Mouse (Mus musculus) neural tube, embryonic 12.5 days (tissue): ENCODE measurements at regions not wholly inside any gene's neighbourhood (a gene's known extent, or its start where the extent isn't known, plus 50 kb on each side); places are given as distances from the start of the nearest gene placed in this dataset.

Experiments used
- ATAC-seq: fragments of 200-750 bp; cut with Nextera tagmentation; 2 replicates; pipeline ENCODE4 v1.8.0; 2017; ENCODE audit warnings: low read depth, mild to moderate bottlenecking, moderate TSS enrichment, moderate library complexity; ENCODE audit not compliant: low FRiP score
- H3K27ac ChIP-seq: fragments of 300-500 bp; sonication (generic); 2 replicates; pipeline ENCODE4 v1.5.1; 2016
- H3K27me3 ChIP-seq: fragments of 300-500 bp; sonication (generic); replicated peaks from 2 replicates; pipeline ENCODE4 v1.6.1; 2016; ENCODE audit warnings: mild to moderate bottlenecking
- H3K36me3 ChIP-seq: fragments of 300-500 bp; sonication (generic); 2 replicates; pipeline ENCODE4 v1.6.1; 2016; ENCODE audit warnings: mild to moderate bottlenecking
- H3K4me1 ChIP-seq: fragments of 300-500 bp; sonication (generic); 2 replicates; pipeline ENCODE4 v1.6.1; 2016
- H3K4me2 ChIP-seq: fragments of 300-500 bp; sonication (generic); replicated peaks from 2 replicates; pipeline ENCODE4 v1.6.1; 2016; ENCODE audit warnings: mild to moderate bottlenecking
- H3K4me3 ChIP-seq: fragments of 300-500 bp; sonication (generic); 2 replicates; pipeline ENCODE4 v1.5.1; 2016
- H3K9ac ChIP-seq: fragments of 300-500 bp; sonication (generic); 2 replicates; pipeline ENCODE4 v1.6.1; 2016; ENCODE audit warnings: mild to moderate bottlenecking
- H3K9me3 ChIP-seq: fragments of 300-500 bp; sonication (generic); 2 replicates; pipeline ENCODE4 v1.6.1; 2016; ENCODE audit warnings: mild to moderate bottlenecking
- WGBS: fragments of 180-500 bp; shearing (Covaris S2); methylation state at CpG from one replicate; pipeline ENCODE4 v1.1.7; 2016; 5-methylcytosine and 5-hydroxymethylcytosine counted together

GRCm38 (mm10) chr6:99892204-99892603 lies 166.0 kb upstream of the Prok2 start:
- H3K4me3 ChIP-seq = no peak overlapping the region
- no peaks in the 10 kb centered on the region for H3K9me3 ChIP-seq
- H3K9ac ChIP-seq = no peak overlapping the region
- H3K27me3 ChIP-seq = peaks cover 7% of the 10 kb centered on the region; the same call in 1 of the 2 replicates
- no peaks in the 10 kb centered on the region for H3K4me1 ChIP-seq
- no peak overlapping the region for H3K4me2 ChIP-seq
- H3K27ac ChIP-seq = no peak overlapping the region
- ATAC-seq = no peak
- H3K36me3 ChIP-seq = no peaks in the 10 kb centered on the region
- WGBS = 91% methylated on average over 9 of the region's 9 CpGs

GRCm38 (mm10) chr6:99891790-99892189 lies 165.6 kb upstream of the Prok2 start:
- Histone ChIP-seq H3K9me3 (no peaks in the 10 kb centered on the region), H3K27me3 (peaks cover 7% of the 10 kb centered on the region; the same call in 1 of the 2 replicates), H3K27ac (no peak overlapping the region), H3K4me2 (no peak overlapping the region), H3K36me3 (no peaks in the 10 kb centered on the region), H3K4me1 (no peaks in the 10 kb centered on the region), H3K9ac (no peak overlapping the region), H3K4me3 (no peak overlapping the region)
- ATAC-seq = no peak
- 55% methylated on average over 2 of the region's 2 CpGs for whole genome bisulfite sequencing

GRCm38 (mm10) chr6:99890805-99891204 lies 164.6 kb upstream of the Prok2 start:
- H3K9me3 ChIP-seq = no peaks in the 10 kb centered on the region
- WGBS = 83% methylated on average over 5 of the region's 5 CpGs
- no peak overlapping the region for H3K9ac ChIP-seq
- ATAC-seq = no peak
- peaks cover 2% of the 10 kb centered on the region; the same call in 1 of the 2 replicates for H3K27me3 ChIP-seq
- H3K4me2 ChIP-seq = no peak overlapping the region
- no peaks in the 10 kb centered on the region for H3K4me1 ChIP-seq
- no peak overlapping the region for H3K4me3 ChIP-seq
- H3K36me3 ChIP-seq = no peaks in the 10 kb centered on the region
- no peak overlapping the region for H3K27ac ChIP-seq

GRCm38 (mm10) chr6:99889055-99889454 lies 162.9 kb upstream of the Prok2 start:
- no peak overlapping the region for H3K27ac ChIP-seq
- no peak overlapping the region for H3K9ac ChIP-seq
- H3K4me2 ChIP-seq = no peak overlapping the region
- H3K36me3 ChIP-seq = no peaks in the 10 kb centered on the region
- 45% methylated on average over 9 of the region's 9 CpGs for WGBS
- H3K4me1 ChIP-seq = no peaks in the 10 kb centered on the region
- ATAC-seq = no peak
- no peak overlapping the region for H3K4me3 ChIP-seq
- H3K9me3 ChIP-seq = no peaks in the 10 kb centered on the region
- 0 out of 2 replicates have a peak, but pooled peaks cover 2% of the 10 kb centered on the region for H3K27me3 ChIP-seq

- Histone ChIP-seq H3K36me3 (no peaks in the 10 kb centered on the region), H3K4me3 (no peak overlapping the region), H3K4me1 (no peaks in the 10 kb centered on the region), H3K4me2 (no peak overlapping the region), H3K27ac (no peak overlapping the region), H3K9ac (no peak overlapping the region), H3K27me3 (0 out of 2 replicates have a peak, but pooled peaks cover 2% of the 10 kb centered on the region), H3K9me3 (no peaks in the 10 kb centered on the region)
- no peak for ATAC-seq
- 60% methylated on average over 8 of the region's 8 CpGs for WGBS
Observed at GRCm38 (mm10) chr6:99887904-99888303, 161.7 kb upstream of the Prok2 start.

- Histone ChIP-seq H3K4me2 (no peak overlapping the region), H3K9ac (no peak overlapping the region), H3K4me1 (no peaks in the 10 kb centered on the region), H3K4me3 (no peak overlapping the region), H3K36me3 (no peaks in the 10 kb centered on the region), H3K27me3 (no peaks in the 10 kb centered on the region), H3K27ac (no peak overlapping the region), H3K9me3 (no peaks in the 10 kb centered on the region)
- WGBS = 20% methylated on average over 7 of the region's 7 CpGs
- ATAC-seq = no peak
Observed at GRCm38 (mm10) chr6:99884755-99885154, 158.6 kb upstream of the Prok2 start.

- Histone ChIP-seq H3K36me3 (no peaks in the 10 kb centered on the region), H3K27ac (no peak overlapping the region), H3K4me2 (no peak overlapping the region), H3K4me1 (no peaks in the 10 kb centered on the region), H3K9ac (no peak overlapping the region), H3K4me3 (no peak overlapping the region), H3K27me3 (no peaks in the 10 kb centered on the region), H3K9me3 (no peaks in the 10 kb centered on the region)
- WGBS = 88% methylated on average over 3 of the region's 3 CpGs
- no peak for ATAC-seq
Observed at GRCm38 (mm10) chr6:99884054-99884453, 157.9 kb upstream of the Prok2 start.

- H3K27ac ChIP-seq = no peak overlapping the region
- ATAC-seq = no peak
- 31% methylated on average over 4 of the region's 4 CpGs for WGBS
- no peaks in the 10 kb centered on the region for H3K36me3 ChIP-seq
- no peaks in the 10 kb centered on the region for H3K9me3 ChIP-seq
- no peak overlapping the region for H3K4me2 ChIP-seq
- H3K4me1 ChIP-seq = no peaks in the 10 kb centered on the region
- no peak overlapping the region for H3K4me3 ChIP-seq
- no peak overlapping the region for H3K9ac ChIP-seq
- no peaks in the 10 kb centered on the region for H3K27me3 ChIP-seq
Observed at GRCm38 (mm10) chr6:99881606-99882005, 155.4 kb upstream of the Prok2 start.

- no peak overlapping the region for H3K4me2 ChIP-seq
- no peak for ATAC-seq
- no peak overlapping the region for H3K4me3 ChIP-seq
- no peak overlapping the region for H3K27ac ChIP-seq
- H3K4me1 ChIP-seq = no peaks in the 10 kb centered on the region
- H3K9me3 ChIP-seq = no peaks in the 10 kb centered on the region
- no peaks in the 10 kb centered on the region for H3K36me3 ChIP-seq
- no peaks in the 10 kb centered on the region; the same call in 1 of the 2 replicates for H3K27me3 ChIP-seq
- H3K9ac ChIP-seq = no peak overlapping the region
- 89% methylated on average over 4 of the region's 4 CpGs for WGBS
Observed at GRCm38 (mm10) chr6:99874852-99875251, 148.7 kb upstream of the Prok2 start.

- Histone ChIP-seq H3K27me3 (no peaks in the 10 kb centered on the region; the same call in 1 of the 2 replicates), H3K36me3 (no peaks in the 10 kb centered on the region), H3K4me3 (no peak overlapping the region), H3K4me2 (no peak overlapping the region), H3K9ac (no peak overlapping the region), H3K4me1 (no peaks in the 10 kb centered on the region), H3K9me3 (no peaks in the 10 kb centered on the region), H3K27ac (no peak overlapping the region)
- ATAC-seq = no peak
- WGBS = 84% methylated on average over 4 of the region's 4 CpGs
Observed at GRCm38 (mm10) chr6:99874029-99874428, 147.8 kb upstream of the Prok2 start.

- no peak for ATAC-seq
- no peaks in the 10 kb centered on the region for H3K27me3 ChIP-seq
- no peak overlapping the region for H3K27ac ChIP-seq
- H3K36me3 ChIP-seq = no peaks in the 10 kb centered on the region
- H3K4me2 ChIP-seq = no peak overlapping the region
- no peaks in the 10 kb centered on the region for H3K9me3 ChIP-seq
- H3K4me1 ChIP-seq = peaks cover 10% of the 10 kb centered on the region; the same call in 1 of the 2 replicates
- no peak overlapping the region for H3K9ac ChIP-seq
- no peak overlapping the region for H3K4me3 ChIP-seq
- WGBS = 78% methylated on average over 9 of the region's 9 CpGs
Observed at GRCm38 (mm10) chr6:99866061-99866460, 139.9 kb upstream of the Prok2 start.

- no peak overlapping the region for H3K4me2 ChIP-seq
- no peaks in the 10 kb centered on the region for H3K9me3 ChIP-seq
- 61% methylated on average over 3 of the region's 3 CpGs for WGBS
- no peak for ATAC-seq
- H3K27me3 ChIP-seq = no peaks in the 10 kb centered on the region
- no peaks in the 10 kb centered on the region for H3K36me3 ChIP-seq
- H3K27ac ChIP-seq = no peak overlapping the region
- H3K9ac ChIP-seq = no peak overlapping the region
- H3K4me3 ChIP-seq = no peak overlapping the region
- H3K4me1 ChIP-seq = peaks cover 10% of the 10 kb centered on the region; the same call in 1 of the 2 replicates
Observed at GRCm38 (mm10) chr6:99864949-99865348, 138.8 kb upstream of the Prok2 start.

- 53% methylated on average over 9 of the region's 9 CpGs for WGBS
- Histone ChIP-seq H3K27ac (no peak overlapping the region), H3K4me1 (peaks cover 10% of the 10 kb centered on the region; the same call in 1 of the 2 replicates), H3K4me2 (no peak overlapping the region), H3K9ac (no peak overlapping the region), H3K4me3 (no peak overlapping the region), H3K36me3 (no peaks in the 10 kb centered on the region), H3K9me3 (no peaks in the 10 kb centered on the region), H3K27me3 (no peaks in the 10 kb centered on the region)
- ATAC-seq = no peak
Observed at GRCm38 (mm10) chr6:99863418-99863817, 137.2 kb upstream of the Prok2 start.
